Mouse (Mus musculus) neural tube, embryonic 10.5 days (tissue): ENCODE measurements around the gene Pyy.
A peak's percentile ranks its signal among the peaks of the same experiment; 100 is the strongest.

Experiments used
- DNase-seq: peaks from one replicate; pipeline ENCODE4 v3.0.0-alpha.2; 2017; ENCODE audit warnings: low spot score; ENCODE audit errors: extremely low spot score

Pyy gene

GRCm38 (mm10) chr11:102107732-102108131 is at the start of gene Pyy:
Gene Pyy (minus strand): TSS chr11:102107832.
- no peak for DNase-seq

GRCm38 (mm10) chr11:102156786-102157089 is 49.1 kb upstream of the Pyy start:
- DNase-seq: no peak

GRCm38 (mm10) chr11:102156039-102156785 is 48.6 kb upstream of the Pyy start, which contains the start of gene Tmem101:
Gene Tmem101 (minus strand): TSS chr11:102156404.
- peak; percentile 84 for DNase-seq

GRCm38 (mm10) chr11:102147213-102147989 is 39.8 kb upstream of the Pyy start:
- peak; percentile 30 for DNase-seq

- DNase-seq: peak; percentile 40
Observed at GRCm38 (mm10) chr11:102146531-102146930, 38.9 kb upstream of the Pyy start.

- DNase-seq: peak; percentile 22
Observed at GRCm38 (mm10) chr11:102146005-102146404, 38.4 kb upstream of the Pyy start.

GRCm38 (mm10) chr11:102145471-102146001 is 37.9 kb upstream of the Pyy start, which contains the start of gene Nags:
Gene Nags (plus strand): TSS chr11:102145513.
- DNase-seq: peak; percentile 52

- no peak for DNase-seq
Observed at GRCm38 (mm10) chr11:102144957-102145470, 37.4 kb upstream of the Pyy start.

- DNase-seq: no peak
Observed at GRCm38 (mm10) chr11:102142355-102142754, 34.7 kb upstream of the Pyy start.

GRCm38 (mm10) chr11:102140508-102140907 is 32.9 kb upstream of the Pyy start:
- peak; percentile 76 for DNase-seq

GRCm38 (mm10) chr11:102138447-102138740 is 30.8 kb upstream of the Pyy start:
- DNase-seq: peak; percentile 77

- no peak for DNase-seq
Observed at GRCm38 (mm10) chr11:102137625-102138446, 30.2 kb upstream of the Pyy start.

GRCm38 (mm10) chr11:102134516-102134915 is 26.9 kb upstream of the Pyy start:
- no peak for DNase-seq

- DNase-seq: no peak
Observed at GRCm38 (mm10) chr11:102117386-102117785, 9.8 kb upstream of the Pyy start.

GRCm38 (mm10) chr11:102116241-102116640 is 8.6 kb upstream of the Pyy start:
- DNase-seq: no peak

GRCm38 (mm10) chr11:102111576-102111975 is 3.9 kb upstream of the Pyy start:
- DNase-seq: no peak

GRCm38 (mm10) chr11:102106911-102107310 is 721 bp downstream of the Pyy start:
- DNase-seq: no peak

GRCm38 (mm10) chr11:102102485-102103258 is 5.0 kb downstream of the Pyy start:
- peak; percentile 82 for DNase-seq

GRCm38 (mm10) chr11:102101219-102101618 is 6.4 kb downstream of the Pyy start, which contains the start of gene Ppy:
Gene Ppy (minus strand): TSS chr11:102101319.
- no peak for DNase-seq

- DNase-seq: peak; percentile 89
Observed at GRCm38 (mm10) chr11:102096887-102097391, 10.7 kb downstream of the Pyy start.
